Mouse (Mus musculus) hindbrain, postnatal 0 days (tissue): ENCODE results near the gene Jmjd6. TPM values are rescaled to one million over a fixed set of nuclear protein-coding genes. Genes with fewer than 3 reads are reported as not detected.

Experiments
- ATAC-seq: fragments of 200-750 bp; cut with Nextera tagmentation; 2 replicates; pipeline ENCODE4 v1.8.0; 2017; ENCODE audit warnings: mild to moderate bottlenecking, moderate TSS enrichment, moderate library complexity
- DNase-seq: peaks from one replicate; pipeline ENCODE4 v3.0.0-alpha.2; 2015; ENCODE audit warnings: low spot score
- H3K27ac ChIP-seq: fragments of 300-500 bp; sonication (generic); 2 replicates; pipeline ENCODE4 v1.5.1; 2014; ENCODE audit warnings: mild to moderate bottlenecking
- H3K27me3 ChIP-seq: fragments of 300-500 bp; sonication (generic); 2 replicates; pipeline ENCODE4 v1.6.1; 2014; ENCODE audit warnings: low read length, mixed read lengths; ENCODE audit not compliant: insufficient read depth
- H3K36me3 ChIP-seq: fragments of 300-500 bp; sonication (generic); 2 replicates; pipeline ENCODE4 v1.6.1; 2014; ENCODE audit warnings: low read length, mixed read lengths; ENCODE audit not compliant: insufficient read depth
- H3K4me1 ChIP-seq: fragments of 300-500 bp; sonication (generic); 2 replicates; pipeline ENCODE4 v1.6.1; 2014; ENCODE audit warnings: antibody characterized with exemption, low read length, mixed read lengths; ENCODE audit not compliant: insufficient read depth
- H3K4me2 ChIP-seq: fragments of 300-500 bp; sonication (generic); 2 replicates; pipeline ENCODE4 v1.6.1; 2014; ENCODE audit warnings: low read depth, mild to moderate bottlenecking, low read length, moderate library complexity, mixed read lengths
- H3K4me3 ChIP-seq: fragments of 300-500 bp; sonication (generic); 2 replicates; pipeline ENCODE4 v1.5.1; 2014; ENCODE audit warnings: low read length
- H3K9ac ChIP-seq: fragments of 300-500 bp; sonication (generic); replicated peaks from 2 replicates; pipeline ENCODE4 v1.6.1; 2014; ENCODE audit warnings: mild to moderate bottlenecking, low read length, moderate library complexity, mixed read lengths
- H3K9me3 ChIP-seq: fragments of 300-500 bp; sonication (generic); 2 replicates; pipeline ENCODE4 v1.6.1; 2016; ENCODE audit warnings: low read length, mixed read lengths
- CTCF ChIP-seq: IDR thresholded peaks from 2 replicates; pipeline ENCODE4 v1.5.1; 2016; ENCODE audit warnings: antibody characterized with exemption, control low read depth, low read depth
- WGBS: fragments of 180-500 bp; shearing (Covaris S2); extraction: QIAGEN DNeasy Blood & Tissue Kit; methylation state at CpG from one replicate; pipeline ENCODE4 v1.1.7; 2014; 5-methylcytosine and 5-hydroxymethylcytosine counted together
- polyA plus RNA-seq: library from polyadenylated mRNA; unstranded; fragments of >200 nt; fragmentation: Nextera tagmentation; extraction: Ambion mirVana; gene quantifications from 2 replicates; pipeline ENCODE4 v1.2.1, GENCODE M21; 2015
- total RNA-seq: library from RNA; depleted of rRNA; stranded (reverse); fragments of >200 nt; gene quantifications from 2 replicates; pipeline ENCODE4 v1.2.3, GENCODE M21; 2014

Gene Jmjd6
- total and polyA plus RNA-seq, 2 experiments from 2014 or later = 37.5 to 48.6 TPM

DNA sequence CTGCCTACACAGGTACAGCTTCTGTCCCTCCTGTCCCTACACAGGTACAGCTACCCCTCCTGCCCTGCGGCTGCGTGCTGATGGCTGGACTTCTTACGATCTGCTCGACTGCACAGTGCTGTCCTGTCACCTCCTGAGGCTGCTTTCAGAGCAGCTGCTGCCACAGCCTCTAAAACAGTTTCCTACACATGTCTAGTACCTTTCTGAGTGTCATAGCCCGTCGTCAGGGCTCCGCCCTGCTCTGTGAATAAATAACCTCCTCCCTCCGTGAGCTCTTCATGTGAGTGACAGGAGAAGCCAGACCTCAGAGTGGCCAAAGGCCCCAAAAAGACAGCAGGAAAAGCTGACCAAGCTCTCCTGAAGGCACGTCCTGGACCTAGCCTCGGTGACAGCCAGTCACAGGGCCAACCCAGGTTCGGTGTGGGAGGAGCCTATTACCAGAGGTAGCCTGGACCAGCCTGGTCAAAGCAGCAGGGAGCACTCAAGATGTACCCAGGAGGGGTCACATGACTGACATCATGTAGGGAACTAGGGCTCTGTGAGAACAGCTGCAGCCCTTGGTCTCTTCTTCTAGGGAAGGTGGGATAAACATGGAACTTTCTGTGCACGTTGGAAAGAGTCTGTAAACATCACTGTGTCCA, 22.8 kb upstream of the Jmjd6 start:
- H3K4me2 ChIP-seq = no peak overlapping the region
- WGBS = 75% methylated on average over 12 of the region's 12 CpGs
- TF ChIP-seq CTCF = no peak
- H3K4me3 ChIP-seq = no peak overlapping the region
- peaks cover 50% of the 10 kb centered on the region for H3K36me3 ChIP-seq
- ATAC-seq = 0 out of 2 replicates have a peak, but pooled peaks have one; percentile 18
- H3K9me3 ChIP-seq = no peaks in the 10 kb centered on the region
- no peaks in the 10 kb centered on the region for H3K4me1 ChIP-seq
- H3K27ac ChIP-seq = no peak overlapping the region
- no peak for DNase-seq
- no peak overlapping the region for H3K9ac ChIP-seq
- no peaks in the 10 kb centered on the region for H3K27me3 ChIP-seq

DNA sequence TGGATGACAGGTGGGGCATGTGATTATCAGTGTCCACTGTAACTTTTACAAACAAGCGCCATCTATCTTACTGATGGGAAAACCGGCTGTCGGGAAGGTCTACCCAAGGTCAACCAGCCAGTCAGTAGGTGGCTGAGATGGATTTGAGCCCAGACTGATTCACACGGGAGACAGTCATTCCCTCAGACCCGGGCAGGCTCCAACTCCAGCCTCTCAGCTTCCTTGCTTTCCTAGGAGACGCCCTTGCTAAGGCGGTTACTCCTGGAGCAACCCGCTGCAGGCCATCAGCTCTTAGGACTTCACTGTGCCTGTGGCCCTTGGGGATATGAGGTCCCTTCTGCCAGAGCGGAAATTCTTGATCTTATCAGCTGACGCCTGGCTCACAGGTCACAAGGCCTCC, 21.2 kb upstream of the Jmjd6 start:
- Histone ChIP-seq H3K27me3 (no peaks in the 10 kb centered on the region), H3K9ac (no peak overlapping the region), H3K4me2 (no peak overlapping the region), H3K4me3 (no peak overlapping the region), H3K9me3 (no peaks in the 10 kb centered on the region), H3K4me1 (no peaks in the 10 kb centered on the region), H3K27ac (no peak overlapping the region), H3K36me3 (peaks cover 61% of the 10 kb centered on the region)
- ATAC-seq (no peak), DNase-seq (no peak)
- WGBS = 84% methylated on average over 10 of the region's 10 CpGs
- no peak for TF ChIP-seq CTCF

DNA sequence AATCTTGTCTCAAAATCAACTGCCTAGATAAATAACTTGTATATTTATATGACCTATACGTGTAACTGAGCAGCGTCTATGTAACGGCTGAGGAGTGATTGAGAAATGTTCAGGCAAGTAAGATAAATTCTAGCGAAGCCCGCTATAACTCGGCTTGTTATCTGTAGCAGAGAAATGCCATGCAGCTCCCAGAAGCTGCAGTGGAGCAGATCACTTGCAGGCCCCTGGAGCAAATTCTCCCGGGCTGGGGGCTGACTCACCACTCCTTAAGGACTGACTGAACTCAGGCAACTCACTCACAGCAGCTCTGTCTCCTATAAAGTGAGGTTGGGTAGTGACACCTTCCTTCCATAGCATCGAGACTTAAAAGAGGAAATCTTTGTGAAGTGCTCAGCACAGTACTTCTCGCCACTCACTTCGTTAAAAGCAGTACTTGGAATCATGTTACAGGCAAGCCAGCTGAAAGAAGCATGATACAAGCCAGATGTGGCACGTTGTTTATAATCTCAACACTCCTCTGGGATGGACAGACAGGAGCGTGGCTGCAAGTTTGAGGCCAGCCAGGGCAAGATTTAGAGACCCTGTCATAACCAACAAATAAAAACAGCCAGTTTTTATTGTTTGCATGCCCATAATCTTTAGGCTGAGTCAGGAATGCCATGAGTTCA, 14.1 kb upstream of the Jmjd6 start:
- Histone ChIP-seq H3K4me1 (no peaks in the 10 kb centered on the region; the same call in 1 of the 2 replicates), H3K9ac (no peak overlapping the region), H3K9me3 (no peaks in the 10 kb centered on the region), H3K4me3 (no peak overlapping the region), H3K4me2 (no peak overlapping the region), H3K27me3 (no peaks in the 10 kb centered on the region), H3K27ac (no peak overlapping the region), H3K36me3 (peaks cover 36% of the 10 kb centered on the region)
- no peak for ATAC-seq
- DNase-seq = no peak
- no peak for TF ChIP-seq CTCF
- WGBS = 88% methylated on average over 12 of the region's 12 CpGs

DNA sequence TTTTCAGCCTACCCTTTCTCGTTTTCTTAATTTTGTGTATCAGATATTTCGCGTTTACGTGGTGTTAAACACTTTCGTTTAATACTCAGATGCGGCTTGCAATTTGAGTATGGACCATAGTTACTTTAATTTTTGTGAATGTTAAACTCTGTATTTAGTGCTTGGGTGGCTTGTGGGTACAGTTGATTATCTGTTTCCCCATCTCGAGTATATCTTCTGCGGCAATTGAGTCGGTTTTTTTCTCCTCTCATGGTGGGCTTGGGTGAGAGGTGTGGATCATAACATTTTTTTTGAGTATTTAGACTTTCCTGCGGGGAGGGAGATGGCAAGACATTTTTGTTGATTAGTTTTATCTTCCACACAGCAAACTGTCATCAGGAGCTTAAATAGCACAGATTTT, 11.0 kb upstream of the Jmjd6 start:
- DNase-seq (no peak), ATAC-seq (no peak)
- WGBS = 39% methylated on average over 10 of the region's 10 CpGs

DNA sequence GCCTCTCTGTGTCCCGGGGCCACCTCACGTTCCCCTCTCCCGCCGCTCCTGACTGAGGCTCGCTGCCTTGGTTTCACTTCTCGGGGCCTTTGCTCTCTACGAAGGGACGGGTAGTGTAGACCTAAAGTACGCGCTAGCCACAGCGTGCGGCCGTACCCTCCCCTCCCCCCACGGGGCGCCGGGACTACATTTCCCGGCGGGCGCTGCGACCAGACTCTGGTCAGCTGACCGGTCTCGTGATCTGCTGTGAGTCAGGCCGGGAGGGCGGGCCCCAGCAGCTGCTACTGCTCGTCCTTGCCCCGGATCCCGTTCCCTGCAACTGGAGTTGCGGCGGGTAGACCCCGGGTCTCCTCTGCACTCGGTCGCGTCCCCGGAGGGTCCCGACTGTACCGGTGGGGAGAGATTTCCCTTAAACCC, 10.3 kb upstream of the Jmjd6 start:
- ATAC-seq (peak; percentile 91), DNase-seq (peak; percentile 98)
- H3K36me3 ChIP-seq = peaks cover 2% of the 10 kb centered on the region
- peak overlapping the region; percentile 96 for H3K4me3 ChIP-seq
- peak overlapping the region; percentile 92 for H3K4me2 ChIP-seq
- no peaks in the 10 kb centered on the region for H3K9me3 ChIP-seq
- TF ChIP-seq CTCF = no peak
- no peaks in the 10 kb centered on the region; the same call in none of the 2 replicates for H3K4me1 ChIP-seq
- 2% methylated on average over 36 of the region's 36 CpGs for WGBS
- peak overlapping the region; percentile 90 for H3K9ac ChIP-seq
- H3K27ac ChIP-seq = peak overlapping the region; percentile 99
- no peaks in the 10 kb centered on the region for H3K27me3 ChIP-seq

More for the DNA sequence above, 11.0 kb upstream of the Jmjd6 start:
- peak overlapping the region; percentile 96 for H3K4me3 ChIP-seq
- H3K27ac ChIP-seq = 0 out of 2 replicates have a peak overlapping the region, but pooled peaks have one; percentile 99
- peak overlapping the region; percentile 92 for H3K4me2 ChIP-seq
- peaks cover 9% of the 10 kb centered on the region for H3K36me3 ChIP-seq
- no peaks in the 10 kb centered on the region for H3K27me3 ChIP-seq
- peak overlapping the region; percentile 90 for H3K9ac ChIP-seq
- H3K9me3 ChIP-seq = no peaks in the 10 kb centered on the region
- no peaks in the 10 kb centered on the region; the same call in none of the 2 replicates for H3K4me1 ChIP-seq
- TF ChIP-seq CTCF = no peak

DNA sequence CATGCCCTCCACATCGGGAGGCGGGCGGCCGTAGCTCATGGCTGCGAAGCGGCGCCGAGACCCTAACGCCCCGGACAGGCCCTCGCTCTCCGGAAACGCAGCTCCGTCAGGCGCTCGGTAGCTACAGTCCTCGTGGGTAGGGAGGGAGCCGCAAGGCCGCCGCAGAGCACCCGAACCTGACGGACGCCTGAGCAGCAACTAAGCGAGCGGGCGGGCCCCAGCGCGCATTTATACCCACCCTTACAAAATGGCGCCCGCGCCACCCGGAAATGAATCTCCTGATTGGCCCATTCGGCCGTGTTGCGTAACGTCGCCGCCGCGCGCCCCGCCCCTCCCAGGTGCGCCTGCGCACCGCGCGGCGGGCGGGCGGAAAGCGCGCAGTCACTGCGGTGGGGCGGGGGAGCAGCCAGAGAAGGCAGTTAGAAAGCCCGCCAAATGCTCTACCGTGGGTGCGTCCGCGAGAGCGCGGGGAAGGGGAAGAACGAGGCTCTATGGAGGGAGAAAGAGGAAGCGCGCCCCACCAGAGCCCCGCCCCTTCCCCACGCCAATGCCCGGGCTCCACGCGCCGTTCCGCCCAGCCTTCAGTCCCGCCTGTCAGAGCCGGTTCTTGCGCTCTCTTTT, 9.8 kb upstream of the Jmjd6 start, which contains the start of gene Srsf2:
Gene Srsf2 (minus strand): TSS at position 204 of the 621 bp plus-strand sequence.
- H3K36me3 ChIP-seq = no peaks in the 10 kb centered on the region
- under 1% methylated on average over 66 of the region's 74 CpGs for WGBS
- peak; percentile 94 for ATAC-seq

More for the DNA sequence above, 9.8 kb upstream of the Jmjd6 start, which contains the start of gene Srsf2:
- no peaks in the 10 kb centered on the region; the same call in none of the 2 replicates for H3K4me1 ChIP-seq
- no peak for TF ChIP-seq CTCF
- peak within 1 kb of the TSS; percentile 92 for H3K4me2 ChIP-seq
- no peaks in the 10 kb centered on the region for H3K27me3 ChIP-seq
- DNase-seq = peak; percentile 98
- no peaks in the 10 kb centered on the region for H3K9me3 ChIP-seq
- H3K9ac ChIP-seq = peak within 1 kb of the TSS; percentile 90
- H3K4me3 ChIP-seq = peak within 1 kb of the TSS; percentile 96
- H3K27ac ChIP-seq = peak within 1 kb of the TSS; percentile 99
